10 mouse cellular contexts compared by ENCODE assay signal in genomic region chr15:98971111-98971510, GRCm38 (mm10). TPM values are rescaled to one million over a fixed set of nuclear protein-coding genes. Genes with fewer than 3 reads are reported as not detected.
A peak's percentile ranks its signal among the peaks of the same experiment; 100 is the strongest.
DNase-seq lines count a peak whose midpoint lies in the region; ATAC-seq and TF ChIP-seq lines count a peak whose summit lies in the region.
"Had no signal": no experiment of that assay in that cellular context is flagged by ENCODE, and none has a peak within 500 bp of the region (broad histone marks: within the 10 kb centered on the region; RNA-seq: fewer than 3 reads in every experiment).

No protein-coding gene starts in this region.

- H3K4me1 ChIP-seq in embryonic facial prominence, embryonic 14.5 days (ENCODE audit: control insufficient read depth, insufficient read depth, low read length), result peaks cover 32% of the 10 kb centered on the region

- H3K9me3 ChIP-seq in embryonic facial prominence, embryonic 14.5 days (ENCODE audit: control insufficient read depth, low read length), result no peaks in the 10 kb centered on the region
- H3K9me3 ChIP-seq: limb, embryonic 13.5 days had no signal

- DNase-seq in right cerebral cortex, adult 2 months (ENCODE audit: low spot score in 2 of 2), result peak; percentile 45 to 61
- no peak for DNase-seq in right cerebral cortex, postnatal 14 days
- DNase-seq in embryonic facial prominence, embryonic 14.5 days (ENCODE audit: low spot score), result peak; percentile 80
- peak in 1 of 2 experiments; percentile 45 for DNase-seq in left cerebral cortex, adult 2 months (ENCODE audit: extremely low spot score in 1 of 2, low spot score in 2 of 2)
- peak; percentile 29 for DNase-seq in right cerebral cortex, postnatal 25 days
- no peak for DNase-seq in cerebellum, adult 8-10 months
- no peak for DNase-seq in yolk sac, embryonic 10.5 days (ENCODE audit: low spot score)
- DNase-seq: heart, postnatal 36 days had no signal

- H3K36me3 ChIP-seq in embryonic facial prominence, embryonic 14.5 days (ENCODE audit: control insufficient read depth, insufficient read depth, low read length), result no peaks in the 10 kb centered on the region
- H3K36me3 ChIP-seq: limb, embryonic 13.5 days had no signal

- 0 out of 2 replicates have a peak, but pooled peaks have one; percentile 12 for ATAC-seq in embryonic facial prominence, embryonic 14.5 days (ENCODE audit: low read depth)
- no peak for ATAC-seq in activated CD4-positive, CD25-positive, alpha-beta regulatory T cell, adult 4 months

- H3K27ac ChIP-seq in embryonic facial prominence, embryonic 14.5 days (replicated peaks; ENCODE audit: low read depth, low read length), result peak overlapping the region; percentile 49; the same call in 1 of the 2 replicates
- H3K27ac ChIP-seq in left cerebral cortex, adult 2 months, result peak overlapping the region; percentile 95
- H3K27ac ChIP-seq: limb, embryonic 13.5 days had no signal

- H3K4me2 ChIP-seq in embryonic facial prominence, embryonic 14.5 days (ENCODE audit: low read depth, low read length), result no peak overlapping the region
- H3K4me2 ChIP-seq: limb, embryonic 13.5 days had no signal

- no peak overlapping the region for H3K4me3 ChIP-seq in embryonic facial prominence, embryonic 14.5 days (ENCODE audit: low read depth, low read length)
- H3K4me3 ChIP-seq in left cerebral cortex, adult 2 months, result peak overlapping the region; percentile 39
- H3K4me3 ChIP-seq: limb, embryonic 13.5 days had no signal

- 15% methylated on average over 4 of the region's 4 CpGs for WGBS in embryonic facial prominence, embryonic 14.5 days

- intact Hi-C loops in left cerebral cortex, adult 2 months (cut with DNase I), result loop anchor here (2.0 kb wide), 1 partner anchor 22 kb away; no protein-coding TSS in a partner anchor

- TF ChIP-seq CTCF in left cerebral cortex, adult 2 months (IDR thresholded peaks at IDR 0.05), result no peak

- H3K9ac ChIP-seq in embryonic facial prominence, embryonic 14.5 days (ENCODE audit: low read depth, low read length), result no peak overlapping the region
- H3K9ac ChIP-seq: limb, embryonic 13.5 days had no signal

- H3K27me3 ChIP-seq in embryonic facial prominence, embryonic 14.5 days (replicated peaks; ENCODE audit: control insufficient read depth, insufficient read depth, low read length), result no peaks in the 10 kb centered on the region
- H3K27me3 ChIP-seq: limb, embryonic 13.5 days had no signal

RNA-seq across cellular contexts. Expression of gene Tuba1a, which starts 17.6 kb away (rescaled TPM):
- polyA plus RNA-seq in embryonic facial prominence, embryonic 14.5 days (2014; fragmentation: Nextera tagmentation; extraction: Ambion mirVana), result 1,836 and 1,958 TPM in 2 replicates
- total RNA-seq in left cerebral cortex, adult 2 months (2021), result 100 to 1,000 TPM; 817 to 827 TPM
- polyA plus RNA-seq in activated CD4-positive, CD25-positive, alpha-beta regulatory T cell, adult 4 months (2017; shearing (Covaris generic)), result 100 to 1,000 TPM; 243 to 273 TPM

RNA-seq across cellular contexts. Expression of gene Gm49450, which starts 17.8 kb away (rescaled TPM):
- polyA plus RNA-seq in embryonic facial prominence, embryonic 14.5 days (2014; fragmentation: Nextera tagmentation; extraction: Ambion mirVana), result not detected in 2 replicates
- total RNA-seq in left cerebral cortex, adult 2 months (2021), result not detected
- not detected for polyA plus RNA-seq in activated CD4-positive, CD25-positive, alpha-beta regulatory T cell, adult 4 months (2017; shearing (Covaris generic))
- total RNA-seq: heart, postnatal 36 days had no signal
- polyA plus RNA-seq: limb, embryonic 13.5 days had no signal

RNA-seq across cellular contexts. Expression of gene Tuba1b, which starts 36.7 kb away (rescaled TPM):
- 1,523 and 1,643 TPM in 2 replicates for polyA plus RNA-seq in embryonic facial prominence, embryonic 14.5 days (2014; fragmentation: Nextera tagmentation; extraction: Ambion mirVana)
- total RNA-seq in left cerebral cortex, adult 2 months (2021), result 100 to 1,000 TPM; 509 to 550 TPM
- polyA plus RNA-seq in activated CD4-positive, CD25-positive, alpha-beta regulatory T cell, adult 4 months (2017; shearing (Covaris generic)), result 100 to 1,000 TPM; 510 to 711 TPM

RNA-seq across cellular contexts. Expression of gene Lmbr1l, which starts 53.1 kb away (rescaled TPM):
- polyA plus RNA-seq in embryonic facial prominence, embryonic 14.5 days (2014; fragmentation: Nextera tagmentation; extraction: Ambion mirVana), result 3.9 and 4.3 TPM in 2 replicates
- total RNA-seq in left cerebral cortex, adult 2 months (2021), result 10 to 100 TPM; 17.8 to 19.1 TPM
- 10 to 100 TPM; 24.2 to 42.0 TPM for polyA plus RNA-seq in activated CD4-positive, CD25-positive, alpha-beta regulatory T cell, adult 4 months (2017; shearing (Covaris generic))

RNA-seq across cellular contexts. Expression of gene Tuba1c, which starts 58.6 kb away (rescaled TPM):
- 133 and 149 TPM in 2 replicates for polyA plus RNA-seq in embryonic facial prominence, embryonic 14.5 days (2014; fragmentation: Nextera tagmentation; extraction: Ambion mirVana)
- total RNA-seq in left cerebral cortex, adult 2 months (2021), result 10 to 100 TPM; 56.1 to 61.4 TPM
- polyA plus RNA-seq in activated CD4-positive, CD25-positive, alpha-beta regulatory T cell, adult 4 months (2017; shearing (Covaris generic)), result 100 to 1,000 TPM in 1 of 2 experiments, 10 to 100 TPM in 1; 98.3 to 120 TPM

Comparison
In these comparisons a context has a peak if more than half of its experiments do, and no peak if none do; other contexts are left out.
1. DNase-seq: peak in right cerebral cortex, adult 2 months (2 of 2), embryonic facial prominence, embryonic 14.5 days (single experiment) and right cerebral cortex, postnatal 25 days (single experiment); none in right cerebral cortex, postnatal 14 days (single experiment), cerebellum, adult 8-10 months (single experiment) and yolk sac, embryonic 10.5 days (single experiment).